Mouse (Mus musculus) cerebellum, adult 2 months (tissue): ENCODE results near the gene Gm525.

Source experiments
- CTCF ChIP-seq: fragments of 200-500 bp; IDR thresholded peaks from 2 replicates; pipeline ENCODE4 v1.5.1; 2011; ENCODE audit warnings: low read depth, mild to moderate bottlenecking, control low read depth, low read length, moderate library complexity, borderline replicate concordance; ENCODE audit not compliant: insufficient read depth
- POLR2A ChIP-seq: fragments of 200-500 bp; IDR thresholded peaks from 2 replicates; pipeline ENCODE4 v1.6.1; 2011; ENCODE audit warnings: low read length, control low read depth, borderline replicate concordance; ENCODE audit not compliant: insufficient read depth

- TF ChIP-seq CTCF (no peak), POLR2A (no peak)
Measured at GRCm38 (mm10) chr11:89084601-89085000, 11.0 kb downstream of the Gm525 start.
